Mouse (Mus musculus) layer of hippocampus, postnatal 25 days (tissue): ENCODE data around the gene Vmn1r11. TPM values are rescaled to one million over a fixed set of nuclear protein-coding genes. Genes with fewer than 3 reads are reported as not detected.

Source experiments
- DNase-seq, 2 experiments: peaks; one replicate each; pipeline ENCODE4 v3.0.0; 2022; ENCODE audit warnings: mixed read lengths in 2 of 2, low spot score in 1 of 2; ENCODE audit errors: extremely low spot score in 1 of 2
- total RNA-seq, 2 experiments: library from RNA; stranded (reverse); gene quantifications; 2 replicates each; pipeline ENCODE4 v1.2.3; 2021

Vmn1r11 gene
- total RNA-seq = not detected

DNA sequence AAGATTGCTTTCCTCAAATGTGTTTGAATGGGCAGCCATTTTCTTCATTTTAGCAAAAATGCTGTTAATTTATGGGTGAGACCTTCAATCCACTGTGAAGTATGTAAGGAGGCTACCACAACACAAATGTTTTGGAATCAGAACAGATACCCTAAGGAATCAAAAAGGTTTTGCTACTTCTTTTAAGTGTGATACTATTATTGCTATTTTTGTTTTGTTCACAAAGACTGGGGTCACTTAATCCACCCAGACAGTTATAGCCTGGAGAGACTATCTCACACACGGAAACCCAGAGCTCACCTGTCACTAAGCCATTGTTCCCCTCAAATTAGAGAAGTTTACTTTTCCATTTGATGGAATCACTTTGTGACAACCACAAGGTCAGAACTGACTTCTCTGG lies at the start of gene Vmn1r11:
Gene Vmn1r11, plus strand, starts transcription at position 301 of the 400 bp plus-strand sequence.
- no peak for DNase-seq

DNA sequence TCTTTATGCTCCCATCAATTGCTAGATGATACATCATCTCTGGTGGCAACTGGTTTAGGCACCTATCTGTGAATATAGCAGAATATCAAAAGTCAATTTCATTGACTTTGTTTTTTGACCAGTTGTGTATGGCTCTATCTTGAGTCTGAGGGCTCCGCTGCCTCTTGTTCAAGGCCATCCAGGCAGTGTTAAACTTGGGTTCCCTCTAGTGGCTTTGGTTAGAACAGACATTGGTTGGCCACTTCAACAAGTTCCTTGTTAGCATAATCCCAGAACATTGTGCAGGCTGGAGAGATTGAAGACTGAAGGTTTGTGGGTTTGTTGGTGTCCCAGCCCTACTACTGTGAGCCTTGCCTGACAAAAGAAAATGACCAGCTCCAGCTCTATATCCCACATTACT lies 26.9 kb upstream of the Vmn1r11 start:
- no peak for DNase-seq

DNA sequence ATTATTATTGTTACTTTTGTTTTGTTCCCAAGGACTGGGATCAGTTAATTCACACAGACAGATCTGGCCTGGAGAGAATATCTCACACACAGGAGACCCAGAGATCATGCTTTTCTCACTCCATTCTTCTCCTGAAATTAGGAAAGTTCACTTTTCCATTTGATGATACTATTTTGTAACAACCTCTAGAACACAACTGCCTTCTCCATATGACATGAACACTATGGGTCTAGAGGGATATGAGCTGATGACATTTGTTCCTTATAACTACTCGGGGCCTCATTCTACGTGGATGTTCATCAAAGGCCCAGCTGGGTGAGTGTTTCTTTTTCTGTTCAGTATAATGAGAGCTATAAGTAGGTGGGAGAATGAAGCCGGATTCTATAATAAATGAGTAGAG lies 24.1 kb upstream of the Vmn1r11 start, which contains the start of gene Vmn1r10:
Gene Vmn1r10, plus strand, starts transcription at position 301 of the 400 bp plus-strand sequence.
- DNase-seq = no peak

DNA sequence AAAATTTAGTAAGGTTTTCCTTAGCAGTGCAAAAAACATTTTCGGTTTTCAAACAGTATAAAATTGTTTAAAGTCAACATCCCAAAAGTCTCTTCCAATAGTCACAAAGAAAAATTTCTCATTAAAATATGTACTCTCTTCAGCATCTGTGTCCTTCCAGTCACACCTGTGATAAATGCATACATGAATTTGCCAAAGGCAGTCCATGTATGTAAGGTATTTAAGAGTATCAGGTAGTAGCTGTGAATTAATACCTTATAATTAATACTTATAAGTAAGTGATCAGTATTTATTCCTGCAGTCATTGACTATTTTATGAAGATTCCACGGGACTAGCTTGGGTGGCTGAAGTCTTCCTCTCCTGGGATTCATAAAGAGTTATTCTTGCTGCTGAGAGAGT lies 23.4 kb downstream of the Vmn1r11 start, which contains the start of gene Vmn1r12:
Gene Vmn1r12, plus strand, starts transcription at position 301 of the 400 bp plus-strand sequence.
- no peak for DNase-seq

Other genes starting within 250 kb of the Vmn1r11 start
- gene Nt5c3, start 209.5 kb upstream of the Vmn1r11 start, total RNA-seq = 10 to 100 TPM; 40.9 TPM
- under 1 TPM; 0.16 to 0.22 TPM for gene Vmn1r4, start 209.4 kb upstream of the Vmn1r11 start, total RNA-seq
- not detected for gene Vmn1r5, start 163.2 kb upstream of the Vmn1r11 start, total RNA-seq
- not detected for gene Vmn1r6, start 136.2 kb upstream of the Vmn1r11 start, total RNA-seq
- gene Vmn1r7, start 108.1 kb upstream of the Vmn1r11 start, total RNA-seq = not detected
- not detected for gene Vmn1r8, start 101.2 kb upstream of the Vmn1r11 start, total RNA-seq
- gene Vmn1r9, start 66.7 kb upstream of the Vmn1r11 start, total RNA-seq = not detected
- not detected for gene Vmn1r10, start 24.0 kb upstream of the Vmn1r11 start, total RNA-seq
- gene Vmn1r12, start 23.5 kb downstream of the Vmn1r11 start, total RNA-seq = not detected
- not detected for gene Vmn1r13, start 69.8 kb downstream of the Vmn1r11 start, total RNA-seq
- not detected for gene Vmn1r14, start 98.2 kb downstream of the Vmn1r11 start, total RNA-seq
- gene Vmn1r15, start 124.5 kb downstream of the Vmn1r11 start, total RNA-seq = not detected
- gene Vmn1r16, start 196.0 kb downstream of the Vmn1r11 start, total RNA-seq = not detected
- gene Vmn1r17, start 230.3 kb downstream of the Vmn1r11 start, total RNA-seq = not detected